Mouse (Mus musculus): ENCODE results near the gene Dazap2. TPM values are rescaled to one million over a fixed set of nuclear protein-coding genes. Genes with fewer than 3 reads are reported as not detected.
A peak's percentile ranks its signal among the peaks of the same experiment; 100 is the strongest.

The Dazap2 gene
- total RNA-seq, 2 experiments from 2014 or later, result 101 to 203 TPM

- no peak for ATAC-seq (replicated peaks; ENCODE audit: low FRiP score, poor library complexity, severe bottlenecking)
Observed at GRCm38 (mm10) chr15:100667871-100668545, 52.9 kb downstream of the Dazap2 start.

GRCm38 (mm10) chr15:100669337-100669736 is 54.2 kb downstream of the Dazap2 start, which contains the start of gene Bin2:
Bin2 (minus strand) TSS chr15:100669553.
- peak; percentile 72 for ATAC-seq (replicated peaks; ENCODE audit: low FRiP score, poor library complexity, severe bottlenecking)

- ATAC-seq (replicated peaks; ENCODE audit: low FRiP score, poor library complexity, severe bottlenecking), result no peak
Observed at GRCm38 (mm10) chr15:100670004-100670403, 54.9 kb downstream of the Dazap2 start.

Other genes with a start within 250 kb of the Dazap2 start
- gene Gm5475, start 193.2 kb upstream of the Dazap2 start, total RNA-seq (2015; ENCODE audit: low replicate concordance), result not detected in 2 replicates
- 0.51 TPM in 1 of 2 replicates, not detected in the other for gene Gm5475, start 193.2 kb upstream of the Dazap2 start, total RNA-seq (2017; ENCODE audit: low replicate concordance)
- 119 and 142 TPM in 2 replicates for gene Slc11a2, start 190.3 kb upstream of the Dazap2 start, total RNA-seq (2015; ENCODE audit: low replicate concordance)
- 109 and 145 TPM in 2 replicates for gene Slc11a2, start 190.3 kb upstream of the Dazap2 start, total RNA-seq (2017; ENCODE audit: low replicate concordance)
- 4.3 and 8.8 TPM in 2 replicates for gene Letmd1, start 146.3 kb upstream of the Dazap2 start, total RNA-seq (2015; ENCODE audit: low replicate concordance)
- 4.4 and 4.5 TPM in 2 replicates for gene Letmd1, start 146.3 kb upstream of the Dazap2 start, total RNA-seq (2017; ENCODE audit: low replicate concordance)
- not detected in 2 replicates for gene Csrnp2, start 119.9 kb upstream of the Dazap2 start, total RNA-seq (2015; ENCODE audit: low replicate concordance)
- 0.26 TPM in 1 of 2 replicates, not detected in the other for gene Csrnp2, start 119.9 kb upstream of the Dazap2 start, total RNA-seq (2017; ENCODE audit: low replicate concordance)
- gene Tfcp2, start 63.3 kb upstream of the Dazap2 start, total RNA-seq (2015; ENCODE audit: low replicate concordance), result 5.0 and 17.7 TPM in 2 replicates
- 17.1 and 21.6 TPM in 2 replicates for gene Tfcp2, start 63.3 kb upstream of the Dazap2 start, total RNA-seq (2017; ENCODE audit: low replicate concordance)
- 3.2 and 4.6 TPM in 2 replicates for gene Pou6f1, start 15.4 kb upstream of the Dazap2 start, total RNA-seq (2015; ENCODE audit: low replicate concordance)
- 1.7 TPM in 1 of 2 replicates, not detected in the other for gene Pou6f1, start 15.4 kb upstream of the Dazap2 start, total RNA-seq (2017; ENCODE audit: low replicate concordance)
- 3.6 TPM in 1 of 2 replicates, not detected in the other for gene Smagp, start 21.6 kb downstream of the Dazap2 start, total RNA-seq (2015; ENCODE audit: low replicate concordance)
- gene Smagp, start 21.6 kb downstream of the Dazap2 start, total RNA-seq (2017; ENCODE audit: low replicate concordance), result 2.6 TPM in 1 of 2 replicates, not detected in the other
- 29.8 and 50.5 TPM in 2 replicates for gene Bin2, start 54.2 kb downstream of the Dazap2 start, total RNA-seq (2015; ENCODE audit: low replicate concordance)
- 18.3 and 37.0 TPM in 2 replicates for gene Bin2, start 54.2 kb downstream of the Dazap2 start, total RNA-seq (2017; ENCODE audit: low replicate concordance)
- gene Cela1, start 72.6 kb downstream of the Dazap2 start, total RNA-seq (2015; ENCODE audit: low replicate concordance), result 56.2 and 77.8 TPM in 2 replicates
- gene Cela1, start 72.6 kb downstream of the Dazap2 start, total RNA-seq (2017; ENCODE audit: low replicate concordance), result 26.6 and 30.5 TPM in 2 replicates
- 1.3 and 3.6 TPM in 2 replicates for gene Galnt6, start 114.0 kb downstream of the Dazap2 start, total RNA-seq (2015; ENCODE audit: low replicate concordance)
- 4.4 and 5.4 TPM in 2 replicates for gene Galnt6, start 114.0 kb downstream of the Dazap2 start, total RNA-seq (2017; ENCODE audit: low replicate concordance)
- gene Slc4a8, start 146.4 kb downstream of the Dazap2 start, total RNA-seq (2015; ENCODE audit: low replicate concordance), result 2.1 TPM in 1 of 2 replicates, not detected in the other
- gene Slc4a8, start 146.4 kb downstream of the Dazap2 start, total RNA-seq (2017; ENCODE audit: low replicate concordance), result 0.13 and 0.83 TPM in 2 replicates

Data from erythroid progenitor cell, adult 5-6 weeks (primary cell).